Mouse (Mus musculus): Measurements from ENCODE around the gene Sytl5. TPM values are rescaled to one million over a fixed set of nuclear protein-coding genes. Genes with fewer than 3 reads are reported as not detected.

Gene Sytl5
- polyA plus RNA-seq, 1 experiment from 2014 or later = 1.1 TPM

Other genes with a start within 250 kb of the Sytl5 start
- gene Dynlt3, start 222.6 kb upstream of the Sytl5 start, polyA plus RNA-seq (2016; fragmentation: Nextera tagmentation; extraction: Ambion mirVana) = 19.1 and 20.6 TPM in 2 replicates
- not detected in 2 replicates for gene Hypm, start 38.7 kb upstream of the Sytl5 start, polyA plus RNA-seq (2016; fragmentation: Nextera tagmentation; extraction: Ambion mirVana)
- not detected in 2 replicates for gene H2al3, start 35.9 kb upstream of the Sytl5 start, polyA plus RNA-seq (2016; fragmentation: Nextera tagmentation; extraction: Ambion mirVana)
- gene Srpx, start 232.1 kb downstream of the Sytl5 start, polyA plus RNA-seq (2016; fragmentation: Nextera tagmentation; extraction: Ambion mirVana) = 5.9 and 7.9 TPM in 2 replicates

Data from midbrain, embryonic 12.5 days (tissue).